In genomic region chr9:43993221-43993976, GRCm38 (mm10) we compare ENCODE assay signal across 10 mouse cellular contexts. TPM values are rescaled to one million over a fixed set of nuclear protein-coding genes. Genes with fewer than 3 reads are reported as not detected.
A peak's percentile ranks its signal among the peaks of the same experiment; 100 is the strongest.
DNase-seq lines count a peak whose midpoint lies in the region; ATAC-seq and TF ChIP-seq lines count a peak whose summit lies in the region.
"Had no signal": no experiment of that assay in that cellular context is flagged by ENCODE, and none has a peak within 500 bp of the region (broad histone marks: within the 10 kb centered on the region; RNA-seq: fewer than 3 reads in every experiment).

No protein-coding gene starts in this region.

- peaks cover 36% of the 10 kb centered on the region for H3K4me1 ChIP-seq in forebrain, embryonic 10.5 days
- H3K4me1 ChIP-seq in forebrain, embryonic 11.5 days (replicated peaks; ENCODE audit: control insufficient read depth, insufficient read depth, low read length) = peaks cover 5% of the 10 kb centered on the region; the same call in 1 of the 2 replicates
- peaks cover 50% of the 10 kb centered on the region for H3K4me1 ChIP-seq in embryonic facial prominence, embryonic 13.5 days
- H3K4me1 ChIP-seq in limb, embryonic 14.5 days (ENCODE audit: control insufficient read depth, insufficient read depth, low read length) = peaks cover 26% of the 10 kb centered on the region

- H3K4me2 ChIP-seq in forebrain, embryonic 11.5 days (ENCODE audit: low read depth, low read length, severe bottlenecking) = no peak overlapping the region
- H3K4me2 ChIP-seq in embryonic facial prominence, embryonic 13.5 days = no peak overlapping the region
- H3K4me2 ChIP-seq in limb, embryonic 14.5 days (replicated peaks; ENCODE audit: low read depth, low read length, severe bottlenecking) = no peak overlapping the region

- peak overlapping the region; percentile 53; the same call in 1 of the 2 replicates for H3K27ac ChIP-seq in forebrain, embryonic 10.5 days
- H3K27ac ChIP-seq in forebrain, embryonic 11.5 days (ENCODE audit: low read depth, low read length) = no peak overlapping the region
- peak overlapping the region; percentile 58 for H3K27ac ChIP-seq in embryonic facial prominence, embryonic 13.5 days
- no peak overlapping the region for H3K27ac ChIP-seq in limb, embryonic 14.5 days (replicated peaks; ENCODE audit: low read depth, low read length)

- no peak overlapping the region for H3K4me3 ChIP-seq in forebrain, embryonic 10.5 days
- H3K4me3 ChIP-seq in forebrain, embryonic 11.5 days (ENCODE audit: low read depth, low read length) = no peak overlapping the region
- H3K4me3 ChIP-seq in embryonic facial prominence, embryonic 13.5 days = no peak overlapping the region
- H3K4me3 ChIP-seq in limb, embryonic 14.5 days (replicated peaks; ENCODE audit: low read length) = no peak overlapping the region
- H3K4me3 ChIP-seq: erythroblast, embryonic 14.5 days had no signal

- no peak for DNase-seq in forebrain, embryonic 10.5 days (ENCODE audit: extremely low spot score, low spot score)
- no peak for DNase-seq in forebrain, embryonic 11.5 days (ENCODE audit: low spot score)
- DNase-seq in kidney, postnatal 10 days = peak; percentile 54
- DNase-seq in kidney, adult 11 months = no peak
- DNase-seq in limb, embryonic 14.5 days (ENCODE audit: low spot score) = no peak
- no peak for DNase-seq in spleen, postnatal 4 days (ENCODE audit: low spot score in 2 of 2)
- no peak for DNase-seq in gastrocnemius, postnatal 4 days (ENCODE audit: low spot score in 2 of 2)
- DNase-seq: gastrocnemius, postnatal 25 days had no signal

- no peak overlapping the region for H3K9ac ChIP-seq in forebrain, embryonic 11.5 days (ENCODE audit: low read length)
- H3K9ac ChIP-seq in embryonic facial prominence, embryonic 13.5 days = 0 out of 2 replicates have a peak overlapping the region, but pooled peaks have one; percentile 28
- no peak overlapping the region for H3K9ac ChIP-seq in limb, embryonic 14.5 days (ENCODE audit: low read depth, low read length, severe bottlenecking)

- TF ChIP-seq POLR2A in limb, embryonic 14.5 days (IDR thresholded peaks at IDR 0.05; ENCODE audit: borderline replicate concordance, extremely low read depth, insufficient read depth, insufficient read length) = no peak

- no peaks in the 10 kb centered on the region for H3K9me3 ChIP-seq in forebrain, embryonic 10.5 days
- no peaks in the 10 kb centered on the region for H3K9me3 ChIP-seq in forebrain, embryonic 11.5 days (ENCODE audit: control insufficient read depth, low read length)
- H3K9me3 ChIP-seq in embryonic facial prominence, embryonic 13.5 days = no peaks in the 10 kb centered on the region
- H3K9me3 ChIP-seq in limb, embryonic 14.5 days (ENCODE audit: control insufficient read depth, low read length) = no peaks in the 10 kb centered on the region

- WGBS in forebrain, embryonic 10.5 days = 36% methylated on average over 9 of the region's 9 CpGs
- 36% methylated on average over 9 of the region's 9 CpGs for WGBS in forebrain, embryonic 11.5 days
- 8% methylated on average over 9 of the region's 9 CpGs for WGBS in embryonic facial prominence, embryonic 13.5 days
- 7% methylated on average over 9 of the region's 9 CpGs for WGBS in limb, embryonic 14.5 days

- no peaks in the 10 kb centered on the region for H3K27me3 ChIP-seq in forebrain, embryonic 10.5 days (ENCODE audit: poor library complexity, severe bottlenecking)
- H3K27me3 ChIP-seq in forebrain, embryonic 11.5 days (ENCODE audit: control insufficient read depth, insufficient read depth, low read length) = no peaks in the 10 kb centered on the region
- no peaks in the 10 kb centered on the region for H3K27me3 ChIP-seq in embryonic facial prominence, embryonic 13.5 days
- no peaks in the 10 kb centered on the region for H3K27me3 ChIP-seq in limb, embryonic 14.5 days (ENCODE audit: control insufficient read depth, insufficient read depth, low read length)

- ATAC-seq in forebrain, embryonic 11.5 days (replicated peaks; ENCODE audit: low FRiP score) = no peak
- no peak for ATAC-seq in embryonic facial prominence, embryonic 13.5 days (ENCODE audit: insufficient number of reproducible peaks, insufficient read depth, low FRiP score, low TSS enrichment, low read depth)
- ATAC-seq in limb, embryonic 14.5 days (ENCODE audit: low FRiP score, low read depth) = peak; percentile 15; the same call in 1 of the 2 replicates

- no peaks in the 10 kb centered on the region for H3K36me3 ChIP-seq in forebrain, embryonic 10.5 days (replicated peaks)
- H3K36me3 ChIP-seq in forebrain, embryonic 11.5 days (ENCODE audit: control insufficient read depth, insufficient read depth, low read length) = no peaks in the 10 kb centered on the region
- H3K36me3 ChIP-seq in embryonic facial prominence, embryonic 13.5 days = no peaks in the 10 kb centered on the region
- H3K36me3 ChIP-seq in limb, embryonic 14.5 days (ENCODE audit: control insufficient read depth, insufficient read depth, low read length) = no peaks in the 10 kb centered on the region

RNA-seq across cellular contexts. Expression of gene Thy1, which starts 49.8 kb away (rescaled TPM):
- polyA plus RNA-seq in forebrain, embryonic 10.5 days (2016; fragmentation: Nextera tagmentation; extraction: Ambion mirVana) = not detected in 2 replicates
- polyA plus RNA-seq in forebrain, embryonic 11.5 days (2014; fragmentation: Nextera tagmentation; extraction: Ambion mirVana) = not detected in 2 replicates
- polyA plus RNA-seq in embryonic facial prominence, embryonic 13.5 days (2015; fragmentation: Nextera tagmentation; extraction: Ambion mirVana) = 4.3 and 5.6 TPM in 2 replicates
- 49.8 and 50.4 TPM in 2 replicates for polyA plus RNA-seq in limb, embryonic 14.5 days (2012; rRNA removed)
- 12.6 and 17.2 TPM in 2 replicates for polyA plus RNA-seq in limb, embryonic 14.5 days (2014; fragmentation: Nextera tagmentation; extraction: Ambion mirVana)
- 10 to 100 TPM; 21.7 to 33.0 TPM for total RNA-seq in gastrocnemius, postnatal 4 days (2021)
- polyA plus RNA-seq: erythroblast, embryonic 14.5 days had no signal

Comparison
In these comparisons a context has a peak if more than half of its experiments do, and no peak if none do; other contexts are left out.
1. H3K27ac ChIP-seq: peak in forebrain, embryonic 10.5 days (single experiment) and embryonic facial prominence, embryonic 13.5 days (single experiment); none in forebrain, embryonic 11.5 days (single experiment) and limb, embryonic 14.5 days (single experiment).